Mouse (Mus musculus): Measurements from ENCODE around the gene Otub1. TPM values are rescaled to one million over a fixed set of nuclear protein-coding genes. Genes with fewer than 3 reads are reported as not detected.

The Otub1 gene
- polyA plus RNA-seq, 1 experiment from 2014 or later = 139 TPM

DNA sequence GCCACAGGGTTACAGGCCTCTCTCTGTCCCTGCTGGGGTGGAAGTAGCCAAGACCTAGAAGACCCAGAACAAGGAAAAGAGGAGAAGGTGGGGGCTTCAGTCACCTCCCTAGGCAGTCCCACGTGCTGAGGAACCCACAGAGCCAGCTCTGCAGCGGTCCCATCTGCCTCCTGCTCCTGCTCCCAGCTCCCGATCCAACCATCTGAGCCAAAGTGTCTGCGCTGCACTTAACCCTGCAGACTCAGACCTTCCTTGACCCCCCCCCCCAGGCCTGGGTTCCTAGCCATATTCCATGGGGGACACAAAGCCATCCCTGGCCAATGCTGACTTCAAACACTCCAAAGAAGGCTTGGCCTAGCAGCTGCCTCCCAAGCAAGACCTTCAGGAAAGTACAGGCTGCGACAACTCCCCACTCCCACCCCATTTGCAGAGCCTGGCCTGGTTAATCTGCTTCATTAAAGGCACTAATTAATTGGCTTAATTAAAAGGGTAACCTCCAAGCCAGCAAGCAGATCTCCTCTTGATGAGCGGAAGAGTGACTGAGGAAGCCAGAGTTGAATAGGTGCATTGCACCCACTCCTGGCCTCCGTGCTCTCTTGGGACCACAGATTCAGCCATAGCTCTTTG, 54.7 kb downstream of the Otub1 start:
- Histone ChIP-seq H3K27me3 (replicated peaks; ENCODE audit: control insufficient read depth, insufficient read depth, low read length) (peaks cover 30% of the 10 kb centered on the region), H3K4me3 (ENCODE audit: low read depth, low read length) (no peak overlapping the region), H3K9me3 (ENCODE audit: control insufficient read depth, low read length) (no peaks in the 10 kb centered on the region), H3K9ac (ENCODE audit: low read depth, low read length) (no peak overlapping the region), H3K4me2 (no peak overlapping the region), H3K4me1 (replicated peaks; ENCODE audit: control insufficient read depth, insufficient read depth, low read length) (no peaks in the 10 kb centered on the region), H3K27ac (ENCODE audit: low read depth, low read length) (no peak overlapping the region), H3K36me3 (ENCODE audit: control insufficient read depth, insufficient read depth, low read length) (no peaks in the 10 kb centered on the region)
- 75% methylated on average over 7 of the region's 7 CpGs for WGBS
- DNase-seq (ENCODE audit: low spot score) (no peak), ATAC-seq (replicated peaks; ENCODE audit: low FRiP score) (no peak)

DNA sequence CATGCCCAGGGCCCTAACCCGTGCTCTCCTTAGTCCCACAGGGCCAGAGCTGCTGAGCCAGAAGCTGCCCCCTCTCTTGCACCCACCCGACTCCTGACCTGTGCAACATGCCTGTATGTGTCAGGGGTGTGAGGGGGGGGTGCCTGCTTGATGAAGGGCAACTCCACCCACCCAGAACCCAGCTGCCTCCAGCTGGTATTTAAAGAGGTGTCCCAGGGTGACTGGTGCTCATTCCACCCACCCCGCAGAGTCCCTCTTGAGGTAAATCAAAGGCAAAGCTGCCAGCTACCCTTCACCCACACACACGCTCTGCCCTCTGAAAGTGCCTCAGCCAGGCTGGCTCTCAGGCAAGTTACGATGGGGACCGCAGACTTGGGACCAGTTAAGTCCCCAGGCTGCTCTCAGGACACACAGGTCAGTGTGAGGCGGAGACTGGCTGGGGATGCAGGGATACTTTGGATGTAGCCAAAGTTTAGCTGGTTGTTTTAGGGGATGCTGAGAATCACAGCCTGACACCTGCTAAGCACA, 56.9 kb downstream of the Otub1 start:
- Histone ChIP-seq H3K9me3 (ENCODE audit: control insufficient read depth, low read length) (no peaks in the 10 kb centered on the region), H3K4me3 (ENCODE audit: low read depth, low read length) (no peak overlapping the region), H3K36me3 (ENCODE audit: control insufficient read depth, insufficient read depth, low read length) (no peaks in the 10 kb centered on the region), H3K4me2 (no peak overlapping the region), H3K9ac (ENCODE audit: low read depth, low read length) (no peak overlapping the region), H3K4me1 (replicated peaks; ENCODE audit: control insufficient read depth, insufficient read depth, low read length) (0 out of 2 replicates have a peak, but pooled peaks cover 1% of the 10 kb centered on the region), H3K27me3 (replicated peaks; ENCODE audit: control insufficient read depth, insufficient read depth, low read length) (peaks cover 50% of the 10 kb centered on the region), H3K27ac (ENCODE audit: low read depth, low read length) (no peak overlapping the region)
- ATAC-seq (replicated peaks; ENCODE audit: low FRiP score) = no peak
- DNase-seq (ENCODE audit: low spot score) = no peak
- 72% methylated on average over 7 of the region's 7 CpGs for WGBS

DNA sequence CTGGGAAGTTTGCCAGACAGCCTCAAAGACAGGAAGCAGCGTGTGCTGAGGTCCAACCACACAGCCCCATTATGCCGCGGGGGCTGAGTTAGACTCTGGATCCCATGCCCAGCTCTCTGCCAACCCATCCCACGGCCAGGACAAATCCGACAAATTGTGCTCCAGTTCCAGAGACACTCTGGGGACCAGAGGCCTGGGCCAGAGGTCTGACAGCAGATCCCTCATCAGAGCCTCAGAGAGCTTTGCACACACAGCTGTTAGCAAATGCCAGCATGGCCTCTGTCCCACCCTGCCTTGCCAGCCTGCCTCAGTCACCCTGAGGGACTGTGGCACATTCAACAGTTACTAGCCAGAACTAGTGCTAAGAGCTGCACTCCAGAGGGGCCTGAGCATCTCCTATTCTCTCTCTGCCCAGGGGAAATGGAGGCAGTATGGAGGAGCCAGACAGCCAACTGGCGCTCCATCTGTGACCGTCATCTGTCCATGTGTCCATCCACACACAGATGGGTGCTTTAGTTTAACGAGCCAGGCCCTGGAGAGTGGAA, 57.5 kb downstream of the Otub1 start:
- Histone ChIP-seq H3K4me2 (no peak overlapping the region), H3K4me1 (replicated peaks; ENCODE audit: control insufficient read depth, insufficient read depth, low read length) (0 out of 2 replicates have a peak, but pooled peaks cover 3% of the 10 kb centered on the region), H3K9me3 (ENCODE audit: control insufficient read depth, low read length) (no peaks in the 10 kb centered on the region), H3K9ac (ENCODE audit: low read depth, low read length) (no peak overlapping the region), H3K4me3 (ENCODE audit: low read depth, low read length) (no peak overlapping the region), H3K27ac (ENCODE audit: low read depth, low read length) (no peak overlapping the region), H3K27me3 (replicated peaks; ENCODE audit: control insufficient read depth, insufficient read depth, low read length) (peaks cover 47% of the 10 kb centered on the region), H3K36me3 (ENCODE audit: control insufficient read depth, insufficient read depth, low read length) (no peaks in the 10 kb centered on the region)
- no peak for DNase-seq (ENCODE audit: low spot score)
- ATAC-seq (replicated peaks; ENCODE audit: low FRiP score) = no peak
- 64% methylated on average over 8 of the region's 8 CpGs for WGBS

Other genes starting within 250 kb of the Otub1 start
- 189 and 221 TPM in 2 replicates for gene Ppp1r14b, start 231.3 kb downstream of the Otub1 start, polyA plus RNA-seq (2014; fragmentation: Nextera tagmentation; extraction: Ambion mirVana)
- gene Plcb3, start 229.8 kb downstream of the Otub1 start, polyA plus RNA-seq (2014; fragmentation: Nextera tagmentation; extraction: Ambion mirVana) = 20.6 and 23.4 TPM in 2 replicates
- 111 and 124 TPM in 2 replicates for gene Fkbp2, start 225.8 kb downstream of the Otub1 start, polyA plus RNA-seq (2014; fragmentation: Nextera tagmentation; extraction: Ambion mirVana)
- 24.3 and 28.8 TPM in 2 replicates for gene Vegfb, start 218.7 kb downstream of the Otub1 start, polyA plus RNA-seq (2014; fragmentation: Nextera tagmentation; extraction: Ambion mirVana)
- 14.0 and 14.7 TPM in 2 replicates for gene Dnajc4, start 213.7 kb downstream of the Otub1 start, polyA plus RNA-seq (2014; fragmentation: Nextera tagmentation; extraction: Ambion mirVana)
- 15.9 and 16.9 TPM in 2 replicates for gene Nudt22, start 210.2 kb downstream of the Otub1 start, polyA plus RNA-seq (2014; fragmentation: Nextera tagmentation; extraction: Ambion mirVana)
- 3.9 and 4.9 TPM in 2 replicates for gene Trpt1, start 210.2 kb downstream of the Otub1 start, polyA plus RNA-seq (2014; fragmentation: Nextera tagmentation; extraction: Ambion mirVana)
- 155 and 170 TPM in 2 replicates for gene Fermt3, start 186.8 kb downstream of the Otub1 start, polyA plus RNA-seq (2014; fragmentation: Nextera tagmentation; extraction: Ambion mirVana)
- gene Stip1, start 166.3 kb downstream of the Otub1 start, polyA plus RNA-seq (2014; fragmentation: Nextera tagmentation; extraction: Ambion mirVana) = 356 and 387 TPM in 2 replicates
- gene Macrod1, start 149.5 kb downstream of the Otub1 start, polyA plus RNA-seq (2014; fragmentation: Nextera tagmentation; extraction: Ambion mirVana) = 5.9 and 6.7 TPM in 2 replicates
- gene Flrt1, start 100.6 kb downstream of the Otub1 start, polyA plus RNA-seq (2014; fragmentation: Nextera tagmentation; extraction: Ambion mirVana) = 0.60 and 0.64 TPM in 2 replicates
- 1,017 and 1,108 TPM in 2 replicates for gene Cox8a, start 11.3 kb upstream of the Otub1 start, polyA plus RNA-seq (2014; fragmentation: Nextera tagmentation; extraction: Ambion mirVana)
- 70.7 and 76.0 TPM in 2 replicates for gene Naa40, start 34.9 kb upstream of the Otub1 start, polyA plus RNA-seq (2014; fragmentation: Nextera tagmentation; extraction: Ambion mirVana)
- gene Rcor2, start 61.0 kb upstream of the Otub1 start, polyA plus RNA-seq (2014; fragmentation: Nextera tagmentation; extraction: Ambion mirVana) = 7.5 and 8.7 TPM in 2 replicates
- gene Mark2, start 135.5 kb upstream of the Otub1 start, polyA plus RNA-seq (2014; fragmentation: Nextera tagmentation; extraction: Ambion mirVana) = 45.3 and 50.3 TPM in 2 replicates
- 16.2 and 16.7 TPM in 2 replicates for gene Spindoc, start 176.7 kb upstream of the Otub1 start, polyA plus RNA-seq (2014; fragmentation: Nextera tagmentation; extraction: Ambion mirVana)
- 3.5 and 4.8 TPM in 2 replicates for gene 2700081O15Rik, start 211.3 kb upstream of the Otub1 start, polyA plus RNA-seq (2014; fragmentation: Nextera tagmentation; extraction: Ambion mirVana)

Data from liver, embryonic 11.5 days (tissue).